Mouse (Mus musculus): ENCODE measurements at regions not wholly inside any gene's neighbourhood (a gene's known extent, or its start where the extent isn't known, plus 50 kb on each side); places are given as distances from the start of the nearest gene placed in this dataset.

GRCm38 (mm10) chr12:74389811-74390210 is 73.6 kb upstream of the Gm11042 start:
- ATAC-seq (no peak), DNase-seq (ENCODE audit: low read depth, low spot score) (no peak)
- H3K27me3 ChIP-seq, result no peaks in the 10 kb centered on the region
- in situ Hi-C loops (cut with MboI; ENCODE audit: low pct_unique_long_range_greater_than_20kb), result no loop called here
- TF ChIP-seq CTCF (IDR thresholded peaks at IDR 0.05), result no peak
- ChIA-PET CTCF (no interaction called here), POLR2A (no interaction called here)
